Mouse (Mus musculus): ENCODE results near the gene Ace3.

DNA sequence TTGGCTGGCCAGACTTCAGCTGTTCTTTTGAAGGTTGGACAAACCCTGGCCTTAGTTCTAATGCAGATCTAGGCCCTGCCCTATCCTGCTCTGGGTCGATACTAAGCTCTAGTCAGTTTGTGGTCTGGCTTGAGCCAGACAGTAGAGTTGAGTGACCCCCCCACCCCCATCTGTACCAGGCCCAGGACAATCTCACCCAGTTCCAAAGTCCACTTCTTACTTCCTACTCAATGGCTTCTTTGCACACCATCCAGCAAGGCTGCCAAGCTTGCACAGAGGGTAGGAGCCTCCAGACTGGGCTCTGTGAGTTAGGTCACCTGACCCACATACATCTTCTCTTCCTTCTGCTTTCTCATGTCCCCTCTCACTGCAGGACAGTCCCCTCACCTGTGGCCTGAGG, 10.1 kb downstream of the Ace3 start:
- no peak for TF ChIP-seq CTCF (IDR thresholded peaks at IDR 0.05; ENCODE audit: control insufficient read depth, insufficient read depth, insufficient read length)
- no peak for TF ChIP-seq USF1 (IDR thresholded peaks at IDR 0.05; ENCODE audit: low read depth)
- TF ChIP-seq MAX (IDR thresholded peaks at IDR 0.05): no peak
- no peak for TF ChIP-seq CEBPB (IDR thresholded peaks at IDR 0.05; ENCODE audit: low read depth)
- no peak for TF ChIP-seq FOSL1 (IDR thresholded peaks at IDR 0.05; ENCODE audit: insufficient read depth, low read length, poor library complexity, severe bottlenecking)
- no peak for TF ChIP-seq MYOD1 (IDR thresholded peaks at IDR 0.05; ENCODE audit: control insufficient read depth, insufficient read length, low read depth)
- TF ChIP-seq MYOG (IDR thresholded peaks at IDR 0.05; ENCODE audit: control insufficient read depth, extremely low read depth, insufficient read length): no peak
